Mouse (Mus musculus) brain, embryonic 14.5 days (tissue): ENCODE measurements at regions not wholly inside any gene's neighbourhood (a gene's known extent, or its start where the extent isn't known, plus 50 kb on each side); places are given as distances from the start of the nearest gene placed in this dataset.

Source experiments
- CTCF ChIP-seq: fragments of 200-500 bp; IDR thresholded peaks from 2 replicates; pipeline ENCODE4 v1.5.1; 2012; ENCODE audit warnings: inconsistent platforms, mild to moderate bottlenecking, moderate library complexity, borderline replicate concordance; ENCODE audit not compliant: insufficient read depth, insufficient read length; ENCODE audit errors: extremely low read depth
- POLR2A ChIP-seq: fragments of 200-500 bp; IDR thresholded peaks from 2 replicates; pipeline ENCODE4 v1.6.1; 2012; ENCODE audit warnings: mild to moderate bottlenecking, inconsistent platforms, borderline replicate concordance; ENCODE audit not compliant: poor library complexity, insufficient read depth, insufficient read length, severe bottlenecking; ENCODE audit errors: extremely low read depth

GRCm38 (mm10) chr17:44436536-44437043 is 248.2 kb downstream of the Clic5 start:
- TF ChIP-seq CTCF (no peak), POLR2A (no peak)
